Mouse (Mus musculus) thymus, adult 2 months (tissue): ENCODE measurements around the gene Sec24b. TPM values are rescaled to one million over a fixed set of nuclear protein-coding genes. Genes with fewer than 3 reads are reported as not detected.

Source experiments
- DNase-seq: peaks from one replicate; pipeline ENCODE4 v3.0.0; 2021
- H3K27ac ChIP-seq: fragments of 200-500 bp; 2 replicates; pipeline ENCODE4 v1.5.1; 2012; ENCODE audit warnings: low read length, control low read depth; ENCODE audit not compliant: control insufficient read depth, insufficient read depth
- H3K27me3 ChIP-seq: fragments of 200-500 bp; 2 replicates; pipeline ENCODE4 v1.6.1; 2012; ENCODE audit warnings: mild to moderate bottlenecking, low read length, moderate library complexity, mixed read lengths; ENCODE audit not compliant: control insufficient read depth, insufficient read depth
- H3K36me3 ChIP-seq: fragments of 200-500 bp; 2 replicates; pipeline ENCODE4 v1.6.1; 2012; ENCODE audit warnings: mild to moderate bottlenecking, low read length, moderate library complexity; ENCODE audit not compliant: control insufficient read depth, insufficient read depth
- H3K4me1 ChIP-seq: fragments of 200-500 bp; replicated peaks from 2 replicates; pipeline ENCODE4 v1.6.1; 2012; ENCODE audit warnings: low read length; ENCODE audit not compliant: control insufficient read depth, insufficient read depth
- H3K4me3 ChIP-seq: fragments of 200-500 bp; 2 replicates; pipeline ENCODE4 v1.5.1; 2012; ENCODE audit warnings: mild to moderate bottlenecking, low read length, control low read depth, moderate library complexity; ENCODE audit not compliant: control insufficient read depth, insufficient read depth
- CTCF ChIP-seq: fragments of 200-500 bp; IDR thresholded peaks from 2 replicates; pipeline ENCODE4 v1.5.1; 2012; ENCODE audit warnings: mild to moderate bottlenecking, control low read depth, low read length, moderate library complexity, borderline replicate concordance; ENCODE audit not compliant: control insufficient read depth, poor library complexity, insufficient read depth; ENCODE audit errors: extremely low read depth
- POLR2A ChIP-seq: fragments of 200-500 bp; IDR thresholded peaks from 2 replicates; pipeline ENCODE4 v1.6.1; 2012; ENCODE audit warnings: mild to moderate bottlenecking, low read length, control low read depth, moderate library complexity; ENCODE audit not compliant: control insufficient read depth, poor library complexity, insufficient read depth; ENCODE audit errors: extremely low read depth
- WGBS: fragments of 180-500 bp; shearing (Covaris S2); methylation state at CpG from one replicate; pipeline ENCODE4 v1.1.7; 2018; 5-methylcytosine and 5-hydroxymethylcytosine counted together
- polyA plus RNA-seq: library from polyadenylated mRNA; depleted of rRNA; stranded (reverse); fragments of >200 nt; gene quantifications from 2 replicates; pipeline ENCODE4 v1.2.3, GENCODE M21; 2012

The Sec24b gene
- polyA plus RNA-seq, 1 experiment: 149 TPM

DNA sequence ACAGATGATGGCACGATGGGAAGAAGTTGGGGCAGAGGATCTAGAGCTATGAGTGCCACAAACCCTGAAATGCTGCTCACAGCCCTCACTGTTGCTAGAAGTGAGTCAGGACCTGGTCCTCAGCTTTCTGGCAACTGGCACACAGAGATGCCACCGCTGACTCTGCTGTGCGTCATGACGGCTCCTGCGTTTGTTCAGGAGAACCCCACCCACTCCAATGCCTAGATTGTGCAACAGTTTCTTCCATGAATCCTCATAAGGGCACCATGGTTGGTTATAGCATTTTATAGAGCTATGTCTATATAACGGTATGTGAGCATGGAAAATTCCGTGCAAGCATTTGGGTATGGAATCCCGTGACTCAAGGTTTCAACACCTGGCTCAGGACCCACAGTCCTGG lies 96.7 kb downstream of the Sec24b start:
- 98% methylated on average over 8 of the region's 8 CpGs for WGBS

DNA sequence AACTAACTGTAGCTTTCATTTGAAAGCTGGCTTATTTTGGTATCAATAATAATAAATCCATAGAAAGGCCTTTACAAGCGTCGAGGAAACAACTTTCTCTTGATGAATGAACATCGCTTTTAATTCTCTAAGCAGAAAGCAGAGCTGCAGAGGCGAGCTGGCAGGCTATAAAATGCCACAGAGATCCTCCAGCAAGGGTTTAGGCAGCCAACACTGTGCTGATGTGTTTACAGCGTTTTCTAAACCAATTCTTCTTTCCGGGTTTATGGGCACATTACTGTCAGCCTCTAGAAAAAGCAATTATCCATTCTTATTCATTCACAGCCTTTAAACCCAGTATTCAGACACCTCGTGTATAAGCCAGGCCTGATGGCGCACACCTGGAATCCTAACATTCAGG lies 98.8 kb downstream of the Sec24b start:
- no peaks in the 10 kb centered on the region for H3K36me3 ChIP-seq
- no peak overlapping the region for H3K4me3 ChIP-seq
- H3K27me3 ChIP-seq: no peaks in the 10 kb centered on the region
- DNase-seq: no peak
- H3K27ac ChIP-seq: no peak overlapping the region
- TF ChIP-seq CTCF (no peak), POLR2A (no peak)
- peaks cover 3% of the 10 kb centered on the region for H3K4me1 ChIP-seq
- WGBS: 91% methylated on average over 8 of the region's 8 CpGs

More for the DNA sequence above, 96.7 kb downstream of the Sec24b start:
- Histone ChIP-seq H3K27me3 (no peaks in the 10 kb centered on the region), H3K4me3 (no peak overlapping the region), H3K27ac (no peak overlapping the region), H3K4me1 (peaks cover 7% of the 10 kb centered on the region), H3K36me3 (no peaks in the 10 kb centered on the region)
- no peak for TF ChIP-seq CTCF
- TF ChIP-seq POLR2A: no peak
- no peak for DNase-seq

GRCm38 (mm10) chr3:129953296-129953695 lies 108.1 kb downstream of the Sec24b start:
- Histone ChIP-seq H3K36me3 (no peaks in the 10 kb centered on the region), H3K4me1 (peaks cover 2% of the 10 kb centered on the region; the same call in 1 of the 2 replicates), H3K4me3 (no peak overlapping the region), H3K27me3 (no peaks in the 10 kb centered on the region), H3K27ac (no peak overlapping the region)
- no peak for DNase-seq
- 92% methylated on average over 4 of the region's 4 CpGs for WGBS
- TF ChIP-seq CTCF (no peak), POLR2A (no peak)

- peaks cover 7% of the 10 kb centered on the region for H3K4me1 ChIP-seq
- TF ChIP-seq CTCF (no peak), POLR2A (no peak)
- 90% methylated on average over 5 of the region's 5 CpGs for WGBS
- DNase-seq: no peak
- no peak overlapping the region for H3K27ac ChIP-seq
- no peaks in the 10 kb centered on the region for H3K27me3 ChIP-seq
- no peaks in the 10 kb centered on the region for H3K36me3 ChIP-seq
- no peak overlapping the region for H3K4me3 ChIP-seq
Measured at GRCm38 (mm10) chr3:129949158-129949773, 112.1 kb downstream of the Sec24b start.

GRCm38 (mm10) chr3:129948359-129948758 lies 113.0 kb downstream of the Sec24b start:
- Histone ChIP-seq H3K27ac (no peak overlapping the region), H3K4me1 (peaks cover 7% of the 10 kb centered on the region), H3K4me3 (no peak overlapping the region), H3K27me3 (no peaks in the 10 kb centered on the region), H3K36me3 (no peaks in the 10 kb centered on the region)
- DNase-seq: no peak
- TF ChIP-seq POLR2A: no peak
- 66% methylated on average over 5 of the region's 5 CpGs for WGBS

- TF ChIP-seq POLR2A: no peak
- no peak for TF ChIP-seq CTCF
- peaks cover 7% of the 10 kb centered on the region for H3K4me1 ChIP-seq
- no peak for DNase-seq
- H3K4me3 ChIP-seq: no peak overlapping the region
- H3K27ac ChIP-seq: no peak overlapping the region
- H3K27me3 ChIP-seq: no peaks in the 10 kb centered on the region
- 35% methylated on average over 5 of the region's 5 CpGs for WGBS
- no peaks in the 10 kb centered on the region for H3K36me3 ChIP-seq
Measured at GRCm38 (mm10) chr3:129946217-129946914, 115.0 kb downstream of the Sec24b start.

- no peak for DNase-seq
- 31% methylated on average over 4 of the region's 4 CpGs for WGBS
- Histone ChIP-seq H3K4me3 (no peak overlapping the region), H3K36me3 (no peaks in the 10 kb centered on the region), H3K27me3 (no peaks in the 10 kb centered on the region), H3K27ac (no peak overlapping the region), H3K4me1 (peaks cover 7% of the 10 kb centered on the region)
- TF ChIP-seq CTCF (no peak), POLR2A (no peak)
Measured at GRCm38 (mm10) chr3:129943813-129944212, 117.5 kb downstream of the Sec24b start.

DNA sequence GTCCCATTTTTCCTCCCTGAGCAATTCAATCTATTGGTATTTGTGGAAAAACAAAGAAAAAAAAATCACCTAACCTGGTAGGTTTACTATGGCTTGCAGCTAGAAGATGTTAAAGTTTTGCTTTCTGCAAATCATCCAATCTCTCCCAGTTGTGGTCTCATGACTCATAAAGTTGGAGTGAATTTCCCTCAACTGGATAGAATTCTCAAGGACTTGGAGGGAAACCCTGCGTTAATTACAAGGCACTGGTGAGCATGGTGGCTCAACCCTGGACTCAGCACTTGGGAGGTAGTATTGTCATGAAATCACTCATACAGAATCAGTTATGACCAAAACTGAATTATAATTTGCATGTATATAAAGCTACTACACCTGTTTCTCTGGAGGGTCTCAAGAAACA lies 120.1 kb downstream of the Sec24b start:
- no peak overlapping the region for H3K27ac ChIP-seq
- no peak overlapping the region for H3K4me3 ChIP-seq
- no peaks in the 10 kb centered on the region for H3K36me3 ChIP-seq
- no peak for DNase-seq
- WGBS: 100% methylated on average over 1 of the region's 1 CpGs
- TF ChIP-seq POLR2A (no peak), CTCF (no peak)
- no peaks in the 10 kb centered on the region for H3K27me3 ChIP-seq
- H3K4me1 ChIP-seq: peaks cover 3% of the 10 kb centered on the region; the same call in 1 of the 2 replicates
